Mouse (Mus musculus) heart, adult 2 months (tissue): ENCODE data around the gene Ostf1.

Experiments used
- CTCF ChIP-seq: fragments of 200-600 bp; IDR thresholded peaks from 2 replicates; pipeline ENCODE4 v1.8.1; 2022; ENCODE audit warnings: antibody characterized with exemption, mild to moderate bottlenecking, moderate library complexity
- POLR2A ChIP-seq: fragments of 200-500 bp; IDR thresholded peaks from 2 replicates; pipeline ENCODE4 v1.6.1; 2011; ENCODE audit warnings: mild to moderate bottlenecking, low read depth, low read length, control low read depth; ENCODE audit not compliant: insufficient read depth

DNA sequence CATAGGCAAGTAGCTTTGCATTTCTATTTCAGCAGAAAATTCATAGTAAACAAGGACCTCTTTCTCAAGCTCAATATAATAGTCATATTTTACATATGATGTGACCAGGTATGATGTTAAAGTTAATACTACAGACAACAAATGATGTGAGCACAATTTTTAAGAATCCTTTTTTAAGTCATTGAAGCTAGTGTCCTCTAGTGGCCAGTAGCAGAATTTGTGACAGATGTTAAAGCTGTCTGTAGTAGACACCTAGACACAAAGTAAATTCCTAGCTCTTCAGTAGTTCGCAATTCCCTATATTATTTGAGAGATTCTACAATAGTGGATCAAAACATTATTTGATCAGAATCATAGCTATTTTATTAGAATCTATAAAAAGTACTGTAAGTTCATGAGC is 73.9 kb downstream of the Ostf1 start:
- peak; percentile 77 for TF ChIP-seq CTCF
- TF ChIP-seq POLR2A, result no peak
